Mouse (Mus musculus) heart, postnatal 0 days (tissue): Measurements from ENCODE around the gene Tenm2. TPM values are rescaled to one million over a fixed set of nuclear protein-coding genes. Genes with fewer than 3 reads are reported as not detected.

ENCODE experiments used
- ATAC-seq: fragments of 200-750 bp; cut with Nextera tagmentation; 2 replicates; pipeline ENCODE4 v1.8.0; 2017; ENCODE audit warnings: low read depth, moderate number of reproducible peaks, moderate library complexity; ENCODE audit not compliant: insufficient read depth
- DNase-seq: peaks from one replicate; pipeline ENCODE4 v3.0.0-alpha.2; 2016; ENCODE audit warnings: low spot score
- H3K27ac ChIP-seq: fragments of 300-500 bp; sonication (generic); 2 replicates; pipeline ENCODE4 v1.5.1; 2014; ENCODE audit warnings: low read depth, mild to moderate bottlenecking
- H3K27me3 ChIP-seq: fragments of 300-500 bp; sonication (generic); 2 replicates; pipeline ENCODE4 v1.6.1; 2014; ENCODE audit warnings: low read length, mixed read lengths; ENCODE audit not compliant: control insufficient read depth, insufficient read depth
- H3K36me3 ChIP-seq: fragments of 300-500 bp; sonication (generic); replicated peaks from 2 replicates; pipeline ENCODE4 v1.6.1; 2014; ENCODE audit warnings: low read length, mixed read lengths; ENCODE audit not compliant: control insufficient read depth, insufficient read depth
- H3K4me1 ChIP-seq: fragments of 300-500 bp; sonication (generic); 2 replicates; pipeline ENCODE4 v1.6.1; 2014; ENCODE audit warnings: antibody characterized with exemption; ENCODE audit not compliant: control insufficient read depth, insufficient read depth
- H3K4me2 ChIP-seq: fragments of 300-500 bp; sonication (generic); 2 replicates; pipeline ENCODE4 v1.6.1; 2014; ENCODE audit warnings: low read depth, mild to moderate bottlenecking, low read length, moderate library complexity
- H3K4me3 ChIP-seq: fragments of 300-500 bp; sonication (generic); 2 replicates; pipeline ENCODE4 v1.5.1; 2014; ENCODE audit warnings: low read depth, low read length
- H3K9ac ChIP-seq: fragments of 300-500 bp; sonication (generic); replicated peaks from 2 replicates; pipeline ENCODE4 v1.6.1; 2014; ENCODE audit warnings: low read depth, low read length, mixed read lengths
- H3K9me3 ChIP-seq: fragments of 300-500 bp; sonication (generic); replicated peaks from 2 replicates; pipeline ENCODE4 v1.6.1; 2016; ENCODE audit warnings: low read length; ENCODE audit not compliant: control insufficient read depth
- CTCF ChIP-seq: IDR thresholded peaks from 2 replicates; pipeline ENCODE4 v1.5.1; 2016; ENCODE audit warnings: antibody characterized with exemption, control low read depth, low read depth
- EP300 ChIP-seq: IDR thresholded peaks from 2 replicates; pipeline ENCODE4 v1.6.1; 2016; ENCODE audit warnings: antibody characterized with exemption, low read depth
- WGBS: fragments of 180-500 bp; shearing (Covaris S2); extraction: QIAGEN DNeasy Blood & Tissue Kit; methylation state at CpG from one replicate; pipeline ENCODE4 v1.1.7; 2014; 5-methylcytosine and 5-hydroxymethylcytosine counted together
- polyA plus RNA-seq: library from polyadenylated mRNA; unstranded; fragments of >200 nt; fragmentation: Nextera tagmentation; extraction: Ambion mirVana; gene quantifications from 2 replicates; pipeline ENCODE4 v1.2.1, GENCODE M21; 2015
- total RNA-seq: library from RNA; depleted of rRNA; stranded (reverse); fragments of >200 nt; gene quantifications from 2 replicates; pipeline ENCODE4 v1.2.3, GENCODE M21; 2014; ENCODE audit warnings: low replicate concordance

Tenm2 gene
- total and polyA plus RNA-seq, 2 experiments from 2014 or later: 0.14 to 0.95 TPM

GRCm38 (mm10) chr11:36194348-36194747 is 1041.4 kb downstream of the Tenm2 start:
- ATAC-seq: no peak

DNA sequence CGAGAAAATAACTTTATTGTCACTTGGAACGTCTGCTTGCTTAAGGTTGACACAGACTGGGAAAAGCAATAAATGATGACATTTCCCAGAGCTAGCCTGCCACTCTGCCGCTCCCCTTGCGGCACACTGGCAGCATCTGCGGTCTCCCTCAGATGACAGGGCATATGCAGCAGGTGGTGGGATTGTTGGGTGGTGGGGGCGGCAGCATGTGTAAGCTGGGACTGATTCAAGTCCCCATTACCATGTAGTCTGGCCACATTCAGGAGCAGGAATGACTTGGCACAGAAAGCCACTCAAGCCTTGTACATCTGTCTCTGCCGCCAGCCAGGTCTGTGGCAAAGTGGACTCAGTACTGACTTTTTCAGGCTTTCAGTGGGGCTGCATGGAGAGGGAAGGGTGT is 1059.7 kb downstream of the Tenm2 start:
- WGBS: 71% methylated on average over 7 of the region's 7 CpGs
- Histone ChIP-seq H3K9ac (no peak overlapping the region), H3K9me3 (no peaks in the 10 kb centered on the region), H3K36me3 (no peaks in the 10 kb centered on the region), H3K27ac (no peak overlapping the region), H3K4me3 (no peak overlapping the region), H3K27me3 (no peaks in the 10 kb centered on the region), H3K4me1 (no peaks in the 10 kb centered on the region), H3K4me2 (no peak overlapping the region)
- TF ChIP-seq CTCF (no peak), EP300 (no peak)
- no peak for ATAC-seq
- no peak for DNase-seq

More at GRCm38 (mm10) chr11:36194348-36194747, 1041.4 kb downstream of the Tenm2 start:
- H3K36me3 ChIP-seq: no peaks in the 10 kb centered on the region
- WGBS: 33% methylated on average over 2 of the region's 2 CpGs
- H3K4me3 ChIP-seq: no peak overlapping the region
- no peaks in the 10 kb centered on the region for H3K27me3 ChIP-seq
- no peak overlapping the region for H3K27ac ChIP-seq
- no peaks in the 10 kb centered on the region for H3K9me3 ChIP-seq
- no peak overlapping the region for H3K9ac ChIP-seq
- no peak overlapping the region for H3K4me2 ChIP-seq
- no peak for TF ChIP-seq CTCF
- TF ChIP-seq EP300: no peak
- DNase-seq: no peak
- H3K4me1 ChIP-seq: no peaks in the 10 kb centered on the region

- Histone ChIP-seq H3K4me2 (no peak overlapping the region), H3K9ac (no peak overlapping the region), H3K36me3 (no peaks in the 10 kb centered on the region), H3K4me1 (no peaks in the 10 kb centered on the region), H3K9me3 (no peaks in the 10 kb centered on the region), H3K27ac (no peak overlapping the region), H3K27me3 (no peaks in the 10 kb centered on the region), H3K4me3 (no peak overlapping the region)
- 68% methylated on average over 11 of the region's 11 CpGs for WGBS
- TF ChIP-seq CTCF: no peak
- TF ChIP-seq EP300: no peak
- no peak for DNase-seq
- no peak for ATAC-seq
Observed at GRCm38 (mm10) chr11:36173076-36173690, 1062.6 kb downstream of the Tenm2 start.

DNA sequence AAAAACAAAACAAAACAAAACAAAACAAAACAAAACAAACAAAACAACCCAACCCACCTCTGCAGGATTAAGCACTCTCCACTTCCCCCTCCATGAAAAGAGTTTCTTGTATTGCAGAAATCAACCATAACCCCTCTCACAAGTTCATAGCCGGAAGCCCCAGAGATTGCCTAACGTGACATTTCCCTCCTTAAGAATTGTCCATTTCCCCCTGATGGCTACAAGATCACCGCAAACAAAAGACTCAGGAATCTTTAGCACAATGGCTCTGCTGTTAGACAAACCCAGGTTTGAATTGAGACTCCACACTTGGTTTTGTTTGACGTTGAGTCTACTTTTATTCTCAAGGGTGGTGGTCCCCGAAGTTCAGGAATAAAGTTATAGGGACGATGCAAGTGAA is 1063.2 kb downstream of the Tenm2 start:
- no peak for DNase-seq
- no peaks in the 10 kb centered on the region for H3K4me1 ChIP-seq
- H3K4me3 ChIP-seq: no peak overlapping the region
- no peak for ATAC-seq
- no peak overlapping the region for H3K4me2 ChIP-seq
- H3K27ac ChIP-seq: no peak overlapping the region
- H3K9ac ChIP-seq: no peak overlapping the region
- H3K9me3 ChIP-seq: no peaks in the 10 kb centered on the region
- 79% methylated on average over 6 of the region's 6 CpGs for WGBS
- no peaks in the 10 kb centered on the region for H3K27me3 ChIP-seq
- H3K36me3 ChIP-seq: no peaks in the 10 kb centered on the region
- TF ChIP-seq CTCF: no peak

DNA sequence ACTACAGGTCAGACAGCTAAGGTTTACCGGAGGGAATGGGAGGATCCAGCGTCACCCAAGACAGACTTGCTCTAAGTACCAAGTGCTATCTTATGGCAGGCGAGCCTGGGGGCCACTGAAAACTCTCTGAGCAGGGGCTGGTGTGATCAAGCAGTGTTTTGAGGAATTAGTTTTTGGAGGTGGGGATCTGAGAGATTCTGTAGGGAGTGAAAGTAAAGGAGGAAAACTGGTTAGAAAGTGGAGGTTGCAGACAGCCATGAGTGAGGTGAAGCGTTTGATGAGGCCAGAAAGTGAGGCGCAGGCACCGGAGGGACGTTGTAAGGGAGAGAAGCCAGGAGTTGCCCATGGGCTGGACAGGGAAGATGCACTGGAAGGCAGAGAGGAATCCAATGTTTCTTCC is 1063.8 kb downstream of the Tenm2 start:
- DNase-seq (no peak), ATAC-seq (no peak)
- WGBS: 80% methylated on average over 7 of the region's 7 CpGs
- no peaks in the 10 kb centered on the region for H3K4me1 ChIP-seq
- no peak overlapping the region for H3K9ac ChIP-seq
- no peak overlapping the region for H3K27ac ChIP-seq
- no peaks in the 10 kb centered on the region for H3K27me3 ChIP-seq
- H3K4me2 ChIP-seq: no peak overlapping the region
- H3K9me3 ChIP-seq: no peaks in the 10 kb centered on the region
- H3K4me3 ChIP-seq: no peak overlapping the region
- TF ChIP-seq CTCF: no peak
- H3K36me3 ChIP-seq: no peaks in the 10 kb centered on the region

GRCm38 (mm10) chr11:36171221-36171620 is 1064.5 kb downstream of the Tenm2 start:
- Histone ChIP-seq H3K4me3 (no peak overlapping the region), H3K9ac (no peak overlapping the region), H3K4me1 (no peaks in the 10 kb centered on the region), H3K4me2 (no peak overlapping the region), H3K27ac (no peak overlapping the region), H3K9me3 (no peaks in the 10 kb centered on the region), H3K36me3 (no peaks in the 10 kb centered on the region), H3K27me3 (no peaks in the 10 kb centered on the region)
- no peak for ATAC-seq
- DNase-seq: no peak
- TF ChIP-seq CTCF: no peak
- no peak for TF ChIP-seq EP300
- WGBS: 92% methylated on average over 12 of the region's 12 CpGs
